Mouse (Mus musculus) neural tube, postnatal 0 days (tissue): Measurements from ENCODE around the gene Gm10334. TPM values are rescaled to one million over a fixed set of nuclear protein-coding genes. Genes with fewer than 3 reads are reported as not detected.

Source experiments
- polyA plus RNA-seq: library from polyadenylated mRNA; unstranded; fragments of >200 nt; fragmentation: Nextera tagmentation; extraction: Ambion mirVana; gene quantifications from 2 replicates; pipeline ENCODE4 v1.2.1, GENCODE M21; 2015

Gene Gm10334
- polyA plus RNA-seq, result not detected in 2 replicates

GRCm38 (mm10) chr6:41446045-41446444 is at the start of gene Gm10334:
Gm10334 (minus strand) TSS chr6:41446145.

GRCm38 (mm10) chr6:41458632-41459031 is 12.7 kb upstream of the Gm10334 start, which contains the start of gene Prss1:
Prss1 (plus strand) TSS chr6:41458932.

Other genes with a start within 250 kb of the Gm10334 start
- gene Try4, start 143.9 kb downstream of the Gm10334 start, polyA plus RNA-seq, result not detected in 2 replicates
- 0.53 and 0.70 TPM in 2 replicates for gene Try5, start 129.3 kb downstream of the Gm10334 start, polyA plus RNA-seq
- gene Try10, start 92.0 kb downstream of the Gm10334 start, polyA plus RNA-seq, result not detected in 2 replicates
- gene Prss3, start 68.5 kb downstream of the Gm10334 start, polyA plus RNA-seq, result not detected in 2 replicates
- not detected in 2 replicates for gene Gm5771, start 53.8 kb downstream of the Gm10334 start, polyA plus RNA-seq
- gene Prss1, start 12.8 kb upstream of the Gm10334 start, polyA plus RNA-seq, result not detected in 2 replicates
- not detected in 2 replicates for gene Prss2, start 75.6 kb upstream of the Gm10334 start, polyA plus RNA-seq
- 36.4 and 50.8 TPM in 2 replicates for gene Ephb6, start 159.3 kb upstream of the Gm10334 start, polyA plus RNA-seq
- gene Trpv6, start 190.3 kb upstream of the Gm10334 start, polyA plus RNA-seq, result 0.74 and 0.77 TPM in 2 replicates
- gene Trpv5, start 234.6 kb upstream of the Gm10334 start, polyA plus RNA-seq, result not detected in 2 replicates
- gene Llcfc1, start 238.3 kb upstream of the Gm10334 start, polyA plus RNA-seq, result not detected in 2 replicates